Mouse (Mus musculus) forebrain, embryonic 12.5 days (tissue): ENCODE measurements around the gene Jag2. TPM values are rescaled to one million over a fixed set of nuclear protein-coding genes. Genes with fewer than 3 reads are reported as not detected.

ENCODE experiments used
- ATAC-seq: fragments of 200-750 bp; cut with Nextera tagmentation; 2 replicates; pipeline ENCODE4 v1.8.0; 2017; ENCODE audit warnings: moderate TSS enrichment; ENCODE audit not compliant: low FRiP score
- H3K27ac ChIP-seq: fragments of 300-500 bp; sonication (generic); 2 replicates; pipeline ENCODE4 v1.5.1; 2016; ENCODE audit warnings: mild to moderate bottlenecking
- H3K27me3 ChIP-seq: fragments of 300-500 bp; sonication (generic); 2 replicates; pipeline ENCODE4 v1.6.1; 2016; ENCODE audit warnings: mild to moderate bottlenecking
- H3K36me3 ChIP-seq: fragments of 300-500 bp; sonication (generic); replicated peaks from 2 replicates; pipeline ENCODE4 v1.6.1; 2016; ENCODE audit warnings: mild to moderate bottlenecking
- H3K4me1 ChIP-seq: fragments of 300-500 bp; sonication (generic); 2 replicates; pipeline ENCODE4 v1.6.1; 2016
- H3K4me2 ChIP-seq: fragments of 300-500 bp; sonication (generic); 2 replicates; pipeline ENCODE4 v1.6.1; 2016; ENCODE audit warnings: mild to moderate bottlenecking, moderate library complexity
- H3K4me3 ChIP-seq: fragments of 300-500 bp; sonication (generic); replicated peaks from 2 replicates; pipeline ENCODE4 v1.5.1; 2016; ENCODE audit warnings: mild to moderate bottlenecking
- H3K9ac ChIP-seq: fragments of 300-500 bp; sonication (generic); 2 replicates; pipeline ENCODE4 v1.6.1; 2016; ENCODE audit warnings: mild to moderate bottlenecking
- H3K9me3 ChIP-seq: fragments of 300-500 bp; sonication (generic); 2 replicates; pipeline ENCODE4 v1.6.1; 2016
- WGBS: fragments of 180-500 bp; shearing (Covaris S2); methylation state at CpG from one replicate; pipeline ENCODE4 v1.1.7; 2016; 5-methylcytosine and 5-hydroxymethylcytosine counted together
- microRNA-seq: library from miRNA; unstranded; fragments of <30 nt; microRNA quantifications from one replicate; pipeline ENCODE4, GENCODE M21; 2017
- polyA plus RNA-seq: library from polyadenylated mRNA; unstranded; fragments of >200 nt; fragmentation: Nextera tagmentation; extraction: Ambion mirVana; gene quantifications from 2 replicates; pipeline ENCODE4 v1.2.1, GENCODE M21; 2016

Jag2 gene
- polyA plus RNA-seq, 1 experiment from 2014 or later: 6.2 TPM

DNA sequence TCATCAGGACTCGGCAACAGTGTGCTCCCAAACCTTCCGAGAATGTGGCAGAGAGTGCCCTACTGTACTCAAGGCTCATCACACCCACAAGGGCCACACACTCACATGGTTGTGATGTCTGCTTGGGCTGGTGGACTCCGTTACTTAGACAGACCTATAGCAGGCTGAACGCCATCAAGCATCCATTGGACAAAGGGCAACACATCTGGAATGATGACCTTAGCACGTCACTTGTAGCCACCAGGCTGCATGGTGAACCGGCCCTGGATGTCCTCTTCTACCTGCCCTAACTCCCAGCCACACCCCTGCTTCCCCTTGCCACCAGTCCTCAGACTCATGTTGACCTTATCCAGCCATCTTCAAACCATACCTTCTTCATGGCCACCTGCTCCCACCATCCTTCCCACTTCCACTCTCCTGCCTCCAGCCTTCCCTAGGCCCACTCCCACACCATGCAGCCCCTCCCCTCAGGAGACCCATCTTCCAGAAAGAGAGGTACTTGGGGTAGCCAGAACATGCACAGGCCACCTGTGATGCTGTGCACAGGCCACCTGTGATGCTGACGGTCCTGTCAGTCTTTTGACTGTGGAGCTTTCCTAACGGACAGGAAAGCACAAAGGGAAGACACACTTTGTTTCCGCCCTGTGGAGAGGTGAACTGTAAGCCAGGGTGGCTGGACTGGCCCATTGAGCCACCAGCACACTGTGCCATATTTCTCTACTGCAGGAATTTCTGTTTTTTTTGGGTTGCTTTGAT, 70.8 kb downstream of the Jag2 start:
- no peak overlapping the region for H3K4me3 ChIP-seq
- 92% methylated on average over 9 of the region's 9 CpGs for WGBS
- no peak overlapping the region for H3K4me2 ChIP-seq
- no peak overlapping the region for H3K9ac ChIP-seq
- no peaks in the 10 kb centered on the region for H3K4me1 ChIP-seq
- no peak for ATAC-seq
- no peak overlapping the region for H3K27ac ChIP-seq
- 0 out of 2 replicates have a peak, but pooled peaks cover 3% of the 10 kb centered on the region for H3K27me3 ChIP-seq
- no peaks in the 10 kb centered on the region for H3K36me3 ChIP-seq
- H3K9me3 ChIP-seq: no peaks in the 10 kb centered on the region

Small RNA genes within 50 kb of the gene (microRNA-seq; reads per million reads assigned to microRNA genes)
- not detected for gene Mir6941

Other genes with a start within 250 kb of the Jag2 start
- 14.4 and 16.3 TPM in 2 replicates for gene Cep170b, start 209.3 kb downstream of the Jag2 start, polyA plus RNA-seq
- gene Pld4, start 169.1 kb downstream of the Jag2 start, polyA plus RNA-seq: 3.6 and 3.9 TPM in 2 replicates
- 0.05 and 0.19 TPM in 2 replicates for gene Ahnak2, start 127.1 kb downstream of the Jag2 start, polyA plus RNA-seq
- 13.7 and 15.6 TPM in 2 replicates for gene Clba1, start 120.8 kb downstream of the Jag2 start, polyA plus RNA-seq
- gene Cdca4, start 100.4 kb downstream of the Jag2 start, polyA plus RNA-seq: 144 and 149 TPM in 2 replicates
- gene Gpr132, start 61.5 kb downstream of the Jag2 start, polyA plus RNA-seq: not detected in 2 replicates
- gene Nudt14, start 12.3 kb upstream of the Jag2 start, polyA plus RNA-seq: 51.5 and 54.4 TPM in 2 replicates
- 28.2 and 29.2 TPM in 2 replicates for gene Btbd6, start 46.7 kb upstream of the Jag2 start, polyA plus RNA-seq
- 70.2 and 74.2 TPM in 2 replicates for gene Brf1, start 70.9 kb upstream of the Jag2 start, polyA plus RNA-seq
- 26.3 and 27.6 TPM in 2 replicates for gene Pacs2, start 84.7 kb upstream of the Jag2 start, polyA plus RNA-seq
- 0.26 TPM in 1 of 2 replicates, not detected in the other for gene Tex22, start 144.7 kb upstream of the Jag2 start, polyA plus RNA-seq
- 22.2 and 22.7 TPM in 2 replicates for gene Mta1, start 168.5 kb upstream of the Jag2 start, polyA plus RNA-seq
- 223 and 227 TPM in 2 replicates for gene Crip2, start 210.5 kb upstream of the Jag2 start, polyA plus RNA-seq
- 48.5 and 62.0 TPM in 2 replicates for gene Crip1, start 216.5 kb upstream of the Jag2 start, polyA plus RNA-seq
- 48.3 and 49.6 TPM in 2 replicates for gene Tedc1, start 226.6 kb upstream of the Jag2 start, polyA plus RNA-seq